Mouse (Mus musculus) kidney, adult 11 months (tissue): ENCODE results near the gene Ifrd1.
A peak's percentile ranks its signal among the peaks of the same experiment; 100 is the strongest.
"Not testable (repeated sequence)": the region's sequence is repeated elsewhere in the genome, so short reads cannot be mapped to it uniquely, and the experiment has no call there.

Experiments
- DNase-seq: peaks from one replicate; pipeline ENCODE4 v3.0.0; 2022

Ifrd1 gene

DNA sequence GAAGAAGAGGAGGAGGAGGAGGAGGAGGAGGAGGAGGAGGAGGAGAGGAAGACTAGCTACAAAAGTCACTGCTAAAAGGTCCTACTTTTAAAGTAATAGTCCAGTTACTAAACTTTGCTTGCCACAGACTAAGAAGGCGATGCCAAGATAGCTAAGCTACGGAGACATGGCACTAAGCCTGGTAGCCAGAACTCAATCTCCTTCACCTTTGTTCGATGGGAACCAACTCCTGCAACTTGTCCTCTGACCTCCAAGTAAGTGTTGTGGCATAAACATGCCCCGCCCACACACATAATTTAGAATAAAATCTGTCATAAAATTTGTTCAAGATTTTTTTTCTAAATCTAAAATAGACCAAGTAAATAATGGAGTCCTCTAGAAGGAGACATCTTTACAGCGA lies 50.3 kb downstream of the Ifrd1 start:
- no peak for DNase-seq

GRCm38 (mm10) chr12:40197511-40197910 lies 50.8 kb downstream of the Ifrd1 start:
- no peak for DNase-seq

GRCm38 (mm10) chr12:40185474-40185873 lies 62.8 kb downstream of the Ifrd1 start:
- no peak for DNase-seq

- no peak for DNase-seq
These were observed 71.2 kb downstream of the Ifrd1 start for GRCm38 (mm10) chr12:40177089-40177488.

DNA sequence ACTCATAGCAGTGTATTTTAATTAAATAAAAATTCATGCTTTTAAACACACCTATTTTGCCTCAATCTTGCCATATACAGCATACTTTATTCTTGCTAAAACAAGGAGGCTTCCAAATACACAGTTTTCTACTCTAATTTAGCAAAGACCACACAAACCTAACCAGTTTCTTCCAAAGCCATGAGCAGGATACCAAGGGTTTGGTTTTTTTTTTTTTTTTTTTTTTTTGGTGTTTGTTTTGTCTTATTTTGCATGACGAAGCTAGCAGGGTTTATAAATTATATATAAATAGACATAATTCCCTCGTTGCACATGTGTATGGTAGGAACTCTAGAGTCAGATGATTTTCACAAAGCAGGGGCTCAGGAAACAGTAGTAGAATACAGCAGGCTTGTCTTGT lies 72.1 kb downstream of the Ifrd1 start:
- DNase-seq = no peak

DNA sequence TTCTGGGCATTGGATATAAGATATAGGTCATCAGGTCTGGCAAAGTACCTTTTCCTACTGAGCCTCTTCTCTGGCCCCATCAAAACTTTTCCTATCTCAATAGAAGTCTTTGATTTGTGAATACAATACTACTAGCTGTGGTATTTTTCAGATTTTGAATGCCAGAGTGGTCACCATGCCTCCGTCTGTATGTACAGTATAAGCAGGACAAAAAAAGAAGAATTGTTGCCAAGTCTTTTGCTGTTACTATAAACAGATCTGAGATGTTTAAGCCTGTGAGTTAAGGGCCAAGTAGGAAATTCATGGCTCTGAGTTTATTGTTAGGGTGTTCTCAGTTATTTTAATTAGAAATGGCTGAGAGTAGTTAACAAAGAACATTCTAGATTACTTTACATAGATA lies 73.1 kb downstream of the Ifrd1 start:
- DNase-seq = not testable (repeated sequence)

GRCm38 (mm10) chr12:40171637-40172036 lies 76.7 kb downstream of the Ifrd1 start:
- no peak for DNase-seq

- no peak for DNase-seq
These were observed 78.6 kb downstream of the Ifrd1 start for GRCm38 (mm10) chr12:40169675-40170074.

DNA sequence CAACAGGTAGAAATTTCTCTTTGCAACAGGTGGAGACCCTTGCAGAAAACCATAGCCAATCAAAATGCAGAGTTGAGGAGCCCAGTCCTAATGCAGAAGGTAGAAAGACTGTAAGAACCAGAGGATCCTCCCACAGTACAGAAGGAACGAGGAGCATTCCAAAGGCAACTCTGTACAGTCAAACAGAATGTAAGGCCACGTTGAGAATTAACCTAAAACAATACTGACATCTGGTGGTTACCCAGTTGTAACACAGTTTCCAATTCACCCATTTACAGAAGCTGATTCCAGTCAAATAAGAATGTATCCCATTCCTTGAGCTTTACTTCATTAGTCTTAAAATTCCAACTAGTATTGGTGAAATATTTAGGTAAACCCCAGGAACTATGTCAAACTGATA lies 83.7 kb downstream of the Ifrd1 start:
- peak; percentile 4 for DNase-seq

- no peak for DNase-seq
These were observed 87.5 kb downstream of the Ifrd1 start for GRCm38 (mm10) chr12:40160777-40161176.

DNA sequence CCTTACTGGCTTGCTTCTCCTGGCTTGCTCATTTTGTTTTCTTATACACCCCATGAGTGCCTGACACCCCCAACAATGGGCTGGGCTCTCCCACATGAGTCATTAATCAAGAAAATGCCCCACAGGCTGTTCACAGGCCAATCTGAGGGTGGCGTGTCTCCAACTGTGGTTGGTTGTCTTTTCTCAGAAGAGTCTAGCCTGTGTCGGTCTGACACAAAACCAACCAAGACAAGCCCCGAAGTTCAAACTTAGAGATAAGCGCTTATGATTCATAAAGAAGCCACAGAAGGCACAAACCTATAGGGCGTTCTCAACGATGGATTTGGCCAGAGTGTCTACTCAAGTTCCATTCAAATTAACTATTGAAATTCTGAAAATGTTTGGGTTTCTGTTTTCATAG lies 94.1 kb downstream of the Ifrd1 start:
- DNase-seq = no peak

DNA sequence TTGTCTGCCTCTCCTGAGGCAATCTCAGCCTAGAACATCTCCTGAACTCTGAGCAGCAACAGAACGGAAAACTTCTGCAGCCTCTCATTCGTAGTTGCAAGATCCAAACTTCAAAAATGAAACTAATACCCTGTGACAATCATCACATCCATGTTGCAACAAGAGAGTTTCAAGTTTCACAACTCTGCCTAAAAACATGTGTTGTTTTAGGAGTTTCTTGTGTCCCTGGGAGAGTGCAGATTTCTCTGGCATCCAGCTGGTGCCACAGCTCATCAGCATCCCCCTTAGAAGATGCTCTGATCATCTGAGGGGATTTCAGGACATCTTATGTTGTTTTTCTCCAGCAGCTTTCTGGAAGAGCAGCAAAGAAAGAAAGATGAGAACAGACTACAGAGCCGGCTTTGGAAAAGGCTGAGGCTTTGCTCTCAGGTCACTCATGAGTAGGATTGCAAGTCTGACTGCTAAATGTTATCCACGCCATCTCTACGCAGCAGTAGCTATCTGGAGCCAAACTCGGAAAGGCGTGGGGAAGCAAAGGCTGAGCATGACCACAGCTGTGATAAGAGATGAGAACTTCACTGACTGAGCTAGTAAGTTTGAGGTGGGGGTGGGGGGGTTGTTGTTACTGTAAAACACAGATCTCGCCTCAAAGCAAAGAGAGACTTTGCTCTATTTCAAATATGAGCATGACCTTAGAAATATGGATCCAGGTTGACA lies 95.8 kb downstream of the Ifrd1 start:
- no peak for DNase-seq
